Mouse (Mus musculus) layer of hippocampus, adult 11-12 months (tissue): ENCODE results near the gene Klf9.
A peak's percentile ranks its signal among the peaks of the same experiment; 100 is the strongest.
"Not testable (repeated sequence)": the region's sequence is repeated elsewhere in the genome, so short reads cannot be mapped to it uniquely, and the experiment has no call there.

ENCODE experiments used
- DNase-seq: peaks from one replicate; pipeline ENCODE4 v3.0.0; 2022; ENCODE audit warnings: low spot score

The Klf9 gene

GRCm38 (mm10) chr19:23141391-23142281 is 610 bp downstream of the Klf9 start:
- peak; percentile 72 for DNase-seq

DNA sequence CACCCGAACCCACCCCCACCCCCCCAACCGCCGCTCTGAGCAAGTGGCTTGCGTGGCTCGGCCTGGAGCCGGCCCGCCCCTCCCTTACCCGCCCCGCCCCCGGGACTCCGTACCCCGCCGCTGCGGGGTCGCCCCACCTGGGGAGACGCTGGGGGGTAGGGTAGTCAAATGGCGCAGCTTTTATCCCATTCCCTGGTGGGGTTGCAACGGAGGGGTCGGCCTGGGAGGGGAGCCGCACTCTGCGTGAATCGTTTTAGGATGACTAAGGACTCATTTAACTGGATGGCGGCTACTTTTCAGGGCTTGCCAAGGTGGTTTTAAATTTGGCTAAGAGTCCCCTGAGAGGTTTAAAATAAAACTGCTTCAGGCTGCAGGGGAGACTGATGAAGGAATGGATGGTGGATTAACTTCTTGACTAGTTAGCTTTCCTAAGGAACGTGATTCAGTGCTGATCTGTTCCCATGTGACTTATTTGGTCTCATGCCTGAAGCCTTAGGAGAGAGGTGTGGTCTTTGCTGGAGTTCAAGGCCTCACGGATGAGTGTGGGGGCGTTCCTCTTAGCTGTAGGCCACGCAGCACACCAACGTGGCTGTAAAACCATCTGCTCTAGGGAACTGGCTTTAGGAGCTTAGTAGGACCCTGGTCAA is 1.5 kb downstream of the Klf9 start:
- no peak for DNase-seq

DNA sequence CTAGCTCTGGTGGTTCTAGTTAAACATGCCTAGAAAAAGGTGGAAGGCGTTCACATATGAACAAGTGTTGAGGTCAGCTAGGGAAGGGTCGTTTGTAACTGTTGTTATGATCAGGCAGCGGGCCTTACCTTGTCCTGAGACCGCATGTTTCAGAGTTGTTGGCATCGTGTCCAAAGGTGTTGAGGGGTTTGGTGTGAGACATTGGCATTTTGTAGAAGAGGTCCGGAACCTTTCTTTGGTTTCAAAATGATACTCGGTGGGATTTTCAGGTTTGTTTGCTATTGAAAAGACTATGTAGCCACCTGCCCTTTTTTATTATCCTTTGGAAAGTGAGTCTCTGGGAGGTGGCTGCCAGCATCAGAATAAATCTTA is 2.0 kb downstream of the Klf9 start:
- DNase-seq = no peak

DNA sequence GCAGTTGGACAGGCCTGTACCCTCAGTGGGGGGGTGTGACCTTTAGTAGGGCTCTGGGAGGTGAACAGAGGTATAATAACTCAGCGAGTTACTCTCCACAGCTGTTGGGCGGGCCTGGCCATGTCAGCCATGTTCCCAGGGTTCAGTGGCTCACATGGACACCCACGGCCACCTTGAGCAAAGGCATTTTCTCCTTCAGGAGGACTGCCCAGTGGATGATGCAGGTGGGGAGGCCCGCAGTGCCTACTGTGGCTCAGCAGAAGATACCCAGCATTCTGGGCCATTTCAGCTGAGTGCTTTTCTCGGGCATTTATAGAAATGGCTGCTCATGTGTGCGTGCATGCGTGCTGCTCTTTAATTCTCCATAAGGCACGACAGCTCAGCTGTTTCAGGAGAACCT is 2.5 kb downstream of the Klf9 start:
- no peak for DNase-seq

- no peak for DNase-seq
Observed at GRCm38 (mm10) chr19:23144031-23144430, 3.0 kb downstream of the Klf9 start.

GRCm38 (mm10) chr19:23145146-23145545 is 4.1 kb downstream of the Klf9 start:
- no peak for DNase-seq

GRCm38 (mm10) chr19:23145575-23145974 is 4.5 kb downstream of the Klf9 start:
- not testable (repeated sequence) for DNase-seq

GRCm38 (mm10) chr19:23146409-23146861 is 5.4 kb downstream of the Klf9 start:
- peak; percentile 83 for DNase-seq

DNA sequence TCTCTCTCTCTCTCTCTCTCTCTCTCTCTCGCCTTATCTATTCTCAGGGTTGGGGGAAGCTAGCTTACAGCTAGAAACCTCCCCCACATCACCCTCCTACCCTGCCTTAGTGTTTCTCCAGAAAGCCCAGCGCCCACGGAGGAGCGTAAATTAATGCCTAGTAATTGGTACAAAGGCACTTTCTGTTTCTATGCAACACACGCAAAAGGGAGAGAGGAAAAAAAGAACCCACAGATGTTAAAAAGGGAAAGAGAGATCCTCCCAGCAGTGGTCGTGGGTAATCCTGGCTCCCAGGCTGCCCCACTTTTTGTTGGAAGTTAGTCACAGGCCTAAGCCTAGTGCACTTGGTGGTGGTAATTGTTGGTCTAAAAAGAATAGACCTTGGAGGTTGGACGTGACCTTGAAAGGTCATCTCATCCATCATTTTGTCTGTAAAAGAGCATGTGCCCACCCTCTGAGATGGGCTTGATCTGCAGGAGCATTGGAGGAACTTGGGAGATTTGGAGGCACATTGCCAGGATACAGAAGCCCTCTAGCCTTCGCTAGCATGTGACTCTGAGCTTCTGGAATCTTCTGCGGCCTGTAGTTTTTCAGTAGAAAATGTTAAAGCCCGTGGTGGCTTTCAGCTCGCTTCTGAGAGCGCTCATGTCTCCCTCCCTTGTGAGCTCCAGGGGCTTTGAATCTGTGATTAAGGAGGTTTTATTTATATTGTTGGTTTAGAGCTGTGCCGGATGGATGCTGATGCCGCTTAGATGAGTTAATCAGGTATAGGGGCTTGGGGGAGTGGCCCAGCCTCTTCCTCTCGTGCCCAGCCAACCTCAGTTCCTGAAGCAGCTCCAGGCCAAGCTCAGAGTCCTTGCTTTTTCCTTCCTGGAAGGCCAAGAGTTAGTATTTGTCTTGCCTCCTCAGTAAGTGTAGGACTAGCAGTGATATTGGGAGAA is 6.3 kb downstream of the Klf9 start:
- DNase-seq = no peak

- peak; percentile 63 for DNase-seq
Observed at GRCm38 (mm10) chr19:23149465-23150410, 8.7 kb downstream of the Klf9 start.

GRCm38 (mm10) chr19:23150556-23151265 is 9.7 kb downstream of the Klf9 start:
- no peak for DNase-seq

GRCm38 (mm10) chr19:23151651-23152070 is 10.6 kb downstream of the Klf9 start:
- no peak for DNase-seq

- no peak for DNase-seq
Observed at GRCm38 (mm10) chr19:23152201-23152640, 11.2 kb downstream of the Klf9 start.

- no peak for DNase-seq
Observed at GRCm38 (mm10) chr19:23152771-23153605, 12.0 kb downstream of the Klf9 start.

DNA sequence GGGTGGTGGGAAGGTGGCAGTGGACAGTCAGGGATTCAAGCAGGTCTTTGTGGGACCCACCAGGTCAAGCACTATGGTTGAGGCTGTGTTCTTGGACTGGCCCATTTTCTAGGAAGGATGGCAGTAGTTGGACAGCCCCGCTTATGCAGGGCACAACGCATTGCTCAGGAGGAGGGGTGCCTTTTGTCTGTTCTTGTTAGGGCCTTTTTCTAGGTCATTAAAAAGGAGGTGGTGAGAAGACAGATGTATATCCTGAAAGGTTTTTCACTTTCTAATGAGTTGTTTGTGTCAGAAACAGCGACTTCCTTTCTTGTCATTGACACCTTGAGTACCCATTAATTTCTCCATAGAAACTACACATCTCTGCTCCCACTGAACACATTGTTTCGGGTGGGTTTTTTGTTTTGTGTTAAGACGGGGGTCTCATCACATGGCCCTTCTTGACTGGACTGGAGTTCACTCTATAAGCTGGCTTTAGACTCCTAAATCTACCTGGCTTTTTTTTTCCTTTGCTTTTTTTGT is 12.6 kb downstream of the Klf9 start:
- DNase-seq = no peak

- no peak for DNase-seq
Observed at GRCm38 (mm10) chr19:23159780-23160395, 18.9 kb downstream of the Klf9 start.

DNA sequence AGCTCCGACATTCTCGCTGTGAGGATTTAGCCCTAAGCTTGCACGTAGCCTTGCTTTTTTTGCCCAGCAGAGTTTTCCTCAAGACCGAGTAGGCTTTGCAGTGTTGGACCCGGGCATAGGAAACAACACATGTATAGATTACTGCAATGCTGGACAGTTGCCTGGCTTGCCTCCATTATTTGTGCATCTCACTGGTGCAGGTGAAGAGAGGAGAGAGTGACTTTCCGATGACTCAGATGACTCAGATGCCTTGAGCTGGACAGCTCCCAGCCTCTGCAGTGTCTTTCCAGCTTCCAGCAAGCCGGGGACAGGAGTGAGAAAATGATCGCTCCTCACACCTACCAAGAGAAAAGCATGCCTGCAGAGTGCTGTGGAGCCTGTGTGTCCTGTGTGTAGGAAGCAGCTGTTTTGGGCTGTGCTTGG is 21.4 kb downstream of the Klf9 start:
- no peak for DNase-seq

DNA sequence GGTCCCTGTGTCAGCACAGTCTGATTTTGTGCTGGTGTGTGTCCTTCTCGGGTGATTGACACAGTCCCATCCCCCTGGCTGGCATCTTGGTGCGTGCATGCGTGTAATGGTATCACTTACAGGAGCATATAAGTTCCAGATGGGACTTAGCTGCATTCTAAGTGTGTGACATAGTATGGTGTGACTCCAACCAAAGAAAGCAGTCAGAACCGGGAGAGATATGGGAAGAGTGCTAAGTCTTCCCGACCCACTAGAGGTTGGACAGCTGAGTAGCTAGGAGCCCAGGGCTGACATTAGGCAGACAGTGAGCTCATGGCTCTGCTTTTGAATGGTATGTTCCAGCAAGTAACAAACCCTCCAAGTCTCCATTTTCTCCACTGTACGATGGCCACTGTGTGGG is 21.9 kb downstream of the Klf9 start:
- no peak for DNase-seq

GRCm38 (mm10) chr19:23163361-23163760 is 22.3 kb downstream of the Klf9 start:
- no peak for DNase-seq
